Mouse (Mus musculus) small intestine, adult 2 months (tissue): ENCODE data around the gene Ppfibp2.

ENCODE experiments used
- CTCF ChIP-seq: fragments of 200-500 bp; IDR thresholded peaks from 2 replicates; pipeline ENCODE4 v1.5.1; 2012; ENCODE audit warnings: low read depth, mild to moderate bottlenecking, control low read depth, inconsistent platforms, low read length, moderate library complexity, mixed read lengths; ENCODE audit not compliant: insufficient replicate concordance, insufficient read length; ENCODE audit errors: extremely low read depth
- POLR2A ChIP-seq: fragments of 200-500 bp; IDR thresholded peaks from 2 replicates; pipeline ENCODE4 v1.6.1; 2012; ENCODE audit warnings: low read depth, mild to moderate bottlenecking, control low read depth, inconsistent platforms, low read length, moderate library complexity

DNA sequence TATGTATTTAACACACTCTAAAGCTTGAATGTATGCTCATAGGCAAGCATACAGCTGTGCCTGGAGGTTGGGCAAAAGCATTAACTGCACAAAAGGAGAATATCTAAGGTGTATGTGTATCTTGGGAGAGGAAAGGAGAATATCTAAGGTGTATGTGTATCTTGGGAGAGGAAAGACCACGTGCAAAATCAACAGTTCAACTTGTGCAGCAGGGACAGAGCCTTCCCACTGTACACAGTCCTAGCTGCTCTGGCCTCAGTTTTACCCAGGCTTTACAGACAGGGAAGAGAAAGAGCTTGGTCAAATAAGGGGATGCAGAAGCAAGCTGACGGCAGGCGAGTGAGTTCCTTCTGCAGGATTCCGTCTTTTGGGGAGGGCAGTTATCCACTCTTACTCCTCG, 119.1 kb downstream of the Ppfibp2 start:
- TF ChIP-seq CTCF (no peak), POLR2A (no peak)
